Mouse (Mus musculus) E14TG2a.4 (cell line): ENCODE measurements at regions not wholly inside any gene's neighbourhood (a gene's known extent, or its start where the extent isn't known, plus 50 kb on each side); places are given as distances from the start of the nearest gene placed in this dataset.

Experiments
- CTCF ChIP-seq: conservative IDR thresholded peaks from 2 replicates; pipeline ENCODE4 v1.5.1; 2014; ENCODE audit warnings: low read length
- POU5F1 ChIP-seq: IDR thresholded peaks from 2 replicates; pipeline ENCODE4 v1.6.1; 2014; ENCODE audit warnings: low read length, borderline replicate concordance

- no peak for TF ChIP-seq POU5F1
- no peak for TF ChIP-seq CTCF
Observed at GRCm38 (mm10) chr10:117511483-117512406, 117.6 kb upstream of the Cpm start.
